Mouse (Mus musculus) thymus, postnatal 14 days (tissue): ENCODE measurements around the gene Brd4.

ENCODE experiments used
- DNase-seq: peaks from one replicate; pipeline ENCODE4 v3.0.0; 2021

Brd4 gene

GRCm38 (mm10) chr17:32284262-32285137 lies at the start of gene Brd4:
Gene Brd4 (minus strand): TSS chr17:32284722.
- DNase-seq: peak; percentile 93

DNA sequence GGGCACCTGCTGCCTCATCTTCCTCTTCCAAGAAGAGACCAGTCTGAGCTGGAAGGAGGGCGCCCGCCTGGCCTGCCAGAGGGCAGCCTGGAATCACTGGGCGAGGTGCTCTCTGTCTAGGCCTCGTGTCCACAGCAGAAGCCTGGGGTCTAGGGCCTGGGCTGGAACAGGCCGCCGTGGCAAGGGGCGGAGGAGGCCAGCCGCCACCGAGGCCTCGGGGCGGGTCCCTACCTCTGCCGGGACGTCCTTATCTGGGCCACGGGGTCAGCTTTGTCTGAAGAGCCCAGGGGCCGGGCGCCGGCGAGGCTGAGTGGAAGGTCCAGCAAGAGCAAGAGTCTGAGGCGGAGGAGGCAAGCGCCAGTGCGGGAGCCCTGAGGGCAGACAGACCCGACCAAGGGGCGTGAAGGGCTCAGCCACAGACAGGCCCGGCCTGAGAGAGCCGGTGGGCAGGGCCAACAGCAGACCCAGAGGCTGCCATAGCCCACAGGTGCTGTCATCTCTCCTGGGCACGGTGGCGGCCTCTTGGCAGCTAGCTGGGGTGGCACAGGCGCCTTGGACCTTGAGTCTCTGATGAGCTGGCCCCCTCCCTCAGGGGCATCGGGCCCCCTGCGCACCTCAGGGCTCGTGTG lies 49.3 kb upstream of the Brd4 start:
- no peak for DNase-seq

GRCm38 (mm10) chr17:32327501-32327900 lies 43.0 kb upstream of the Brd4 start:
- no peak for DNase-seq

DNA sequence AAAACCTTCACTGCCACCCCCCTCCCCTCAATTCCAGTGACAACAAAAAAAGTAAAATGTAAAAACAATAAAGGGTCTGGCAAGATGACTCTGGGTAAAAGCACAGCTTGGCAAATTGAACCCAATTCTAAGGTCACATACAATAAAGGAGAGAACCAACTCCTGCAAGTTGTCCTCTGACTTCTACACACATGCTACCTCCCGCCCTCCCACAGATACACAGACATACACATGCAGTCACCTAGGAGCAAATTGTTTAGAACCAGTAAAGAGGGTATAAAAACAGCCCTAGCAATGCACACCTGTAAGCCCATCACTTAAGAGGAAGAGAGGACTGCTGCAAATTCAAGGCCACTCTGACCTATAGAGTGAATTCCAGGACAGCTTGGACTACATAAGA lies 38.3 kb upstream of the Brd4 start:
- DNase-seq: no peak

DNA sequence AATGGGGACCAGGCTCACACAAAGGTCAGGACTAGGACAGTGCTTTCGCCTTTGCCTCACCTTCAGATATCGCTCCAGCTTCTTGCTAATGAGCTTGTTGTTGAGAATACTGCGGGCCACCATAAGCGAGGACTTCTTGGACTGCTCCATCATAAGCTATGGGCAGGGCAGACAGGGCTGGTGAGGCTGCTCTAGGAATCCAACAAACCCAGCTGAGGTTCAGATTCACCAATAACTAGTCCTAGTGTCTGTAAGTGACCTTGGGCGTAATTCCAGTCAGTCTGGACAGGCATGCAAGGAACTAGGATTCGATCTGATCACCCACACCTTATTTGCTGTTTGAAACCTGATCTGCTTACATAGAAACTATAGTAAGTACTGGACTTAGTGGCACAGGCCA lies 37.3 kb upstream of the Brd4 start:
- DNase-seq: no peak

DNA sequence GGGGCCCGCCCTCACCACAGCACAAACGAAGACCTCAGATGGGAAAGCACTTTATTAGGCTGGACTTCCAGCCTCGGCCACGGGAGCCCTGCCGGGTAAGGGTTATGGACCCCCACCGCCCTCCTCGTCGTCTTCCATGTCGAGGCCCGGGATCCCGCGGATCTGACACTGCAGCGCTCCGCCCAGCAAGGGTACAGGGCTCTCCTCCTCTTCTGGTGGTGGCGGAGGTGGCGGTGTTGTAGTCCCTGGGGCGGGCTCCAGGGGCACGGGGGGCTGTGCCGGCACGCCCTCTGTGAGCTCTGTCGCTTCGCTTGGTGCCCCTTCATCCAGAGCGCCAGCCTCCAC lies 36.8 kb upstream of the Brd4 start:
- peak; percentile 89 for DNase-seq

DNA sequence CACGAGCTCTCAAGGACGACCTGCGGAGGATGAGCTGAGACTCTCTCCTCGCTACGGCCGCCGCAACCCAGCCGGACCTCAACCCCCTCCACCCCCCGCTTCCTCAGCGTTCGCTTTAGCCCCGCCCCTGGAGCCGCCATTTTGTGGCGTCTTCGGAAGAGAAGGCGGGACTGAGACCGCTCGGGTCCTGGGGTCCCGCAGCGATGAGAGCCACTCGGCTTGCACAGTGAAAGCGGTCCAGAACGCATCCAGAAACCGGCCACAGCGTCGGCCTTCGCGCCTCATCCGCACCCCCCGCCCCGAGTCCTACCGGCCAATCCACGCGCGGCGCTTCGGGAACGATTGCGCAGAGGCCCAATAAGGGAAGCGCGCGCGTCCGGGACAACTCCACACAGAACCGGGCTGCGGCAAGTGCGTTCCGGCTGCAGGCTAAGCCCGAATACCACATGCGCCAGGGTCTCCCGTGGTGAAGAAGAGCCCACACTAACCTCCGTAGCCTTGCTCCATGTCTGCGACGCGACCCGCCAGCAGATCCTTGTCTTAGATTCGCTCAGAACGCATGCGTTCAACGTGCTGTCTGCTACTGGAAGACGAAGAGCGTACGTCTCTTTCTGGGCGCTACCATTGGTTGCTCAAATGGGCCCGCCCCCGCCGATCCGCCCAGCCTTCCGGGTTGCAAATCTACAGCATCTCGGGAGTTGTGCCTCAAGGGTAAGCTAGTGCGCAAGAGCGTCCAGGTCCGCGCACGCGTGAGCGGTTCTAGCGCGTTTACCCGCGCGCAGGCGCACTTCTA lies 36.3 kb upstream of the Brd4 start, which contains the start of gene Akap8:
TSS of gene Akap8 (minus strand) at position 642 of the 793 bp plus-strand sequence.
- peak; percentile 98 for DNase-seq

GRCm38 (mm10) chr17:32319950-32320349 lies 35.4 kb upstream of the Brd4 start:
- DNase-seq: no peak

GRCm38 (mm10) chr17:32317708-32318107 lies 33.2 kb upstream of the Brd4 start:
- DNase-seq: no peak

DNA sequence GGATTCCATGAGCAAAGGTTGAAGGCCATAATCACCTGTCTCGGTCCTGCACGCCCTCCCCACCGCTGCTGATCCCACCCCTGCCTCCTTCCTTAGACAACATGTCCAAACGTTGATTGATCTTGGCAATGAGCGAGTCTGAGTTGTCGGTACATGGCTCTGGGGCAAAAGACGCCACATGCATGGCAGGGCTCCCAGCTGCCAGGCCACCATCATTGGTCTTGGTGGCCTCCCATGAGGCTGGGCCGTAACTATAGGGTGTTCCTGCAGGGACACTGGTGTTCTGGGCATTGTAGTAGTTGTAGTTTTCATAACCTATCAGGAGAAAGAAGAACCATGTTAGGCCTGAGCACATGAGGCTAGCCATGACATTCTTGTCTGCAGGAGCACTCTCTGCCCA lies 32.5 kb upstream of the Brd4 start:
- no peak for DNase-seq

DNA sequence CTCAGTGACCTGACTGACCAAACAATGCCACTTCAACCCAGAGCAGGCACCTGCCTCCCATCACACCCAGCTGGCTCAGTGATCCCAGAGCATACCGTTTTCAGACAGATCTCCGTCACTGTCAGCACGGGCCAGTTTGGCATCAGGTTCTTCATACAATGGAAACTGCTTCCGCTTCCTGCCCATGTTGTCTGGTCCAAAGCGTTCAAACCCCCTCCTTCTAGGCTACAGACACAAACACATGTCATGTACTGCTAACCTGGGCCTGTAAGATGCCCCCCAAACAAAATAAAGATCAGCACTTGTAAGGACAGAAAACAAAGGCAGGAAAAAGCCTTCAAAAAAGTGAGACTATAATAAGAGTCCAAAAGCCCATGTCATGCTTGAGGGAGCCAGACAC lies 31.0 kb upstream of the Brd4 start:
- no peak for DNase-seq

GRCm38 (mm10) chr17:32313892-32314291 lies 29.4 kb upstream of the Brd4 start:
- DNase-seq: no peak

DNA sequence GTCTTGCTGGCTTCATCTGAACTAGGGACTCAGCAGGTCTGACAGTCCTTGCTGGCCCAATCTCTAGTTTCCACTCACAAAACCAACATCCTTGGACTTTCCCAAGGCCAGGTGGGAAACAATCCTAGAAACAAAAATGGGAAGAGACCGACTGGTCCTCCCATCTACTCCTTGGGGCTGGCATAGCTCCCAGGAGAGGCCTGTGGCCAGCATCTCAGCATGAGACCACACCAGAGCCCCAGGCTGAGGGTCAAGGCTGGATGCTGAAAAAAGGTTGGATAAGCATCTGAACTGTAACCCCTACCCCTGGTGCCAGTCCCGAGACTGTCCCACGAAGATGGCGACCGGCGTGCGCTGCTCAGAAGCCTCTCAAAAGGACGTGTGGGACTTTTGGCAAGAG lies 28.3 kb upstream of the Brd4 start:
- no peak for DNase-seq

GRCm38 (mm10) chr17:32307963-32308362 lies 23.4 kb upstream of the Brd4 start:
- no peak for DNase-seq

DNA sequence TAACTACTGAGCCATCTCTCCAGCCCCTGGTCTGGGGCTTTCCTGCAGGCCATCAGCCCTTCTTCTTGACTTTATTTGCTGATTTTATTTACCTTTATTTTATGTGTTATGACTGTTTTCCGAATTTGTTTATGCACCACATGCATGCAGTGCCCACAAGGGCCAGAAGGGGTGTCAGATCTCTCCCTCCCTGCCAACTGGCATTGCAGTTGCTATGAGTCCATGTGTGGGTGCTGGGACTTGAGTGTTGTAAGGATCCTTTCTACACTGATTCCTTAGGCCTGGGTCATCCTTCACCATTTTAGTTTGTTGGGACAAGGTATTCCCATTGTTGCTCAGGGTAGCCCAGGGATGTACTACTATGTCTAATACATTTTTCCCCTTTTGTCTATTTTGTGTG lies 13.6 kb upstream of the Brd4 start:
- DNase-seq: no peak

DNA sequence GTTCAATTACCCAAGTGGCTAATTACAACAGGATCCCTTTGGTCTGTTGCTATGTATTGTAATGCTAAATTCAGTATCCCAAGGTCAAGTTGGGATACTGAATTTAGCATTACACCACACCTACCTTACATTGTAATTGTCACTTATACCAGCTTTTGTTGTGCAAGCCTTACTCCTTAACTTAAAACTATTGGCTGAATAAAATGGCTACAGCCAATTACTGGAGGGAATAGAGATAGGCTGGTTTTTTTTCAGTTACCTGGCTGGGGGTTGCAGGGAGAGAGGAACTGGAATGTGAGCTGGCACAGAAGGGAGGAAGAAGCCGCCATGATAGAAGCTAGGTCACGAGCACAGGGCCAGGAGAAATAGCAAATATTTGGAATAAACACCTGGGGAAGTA lies 11.4 kb upstream of the Brd4 start:
- no peak for DNase-seq

DNA sequence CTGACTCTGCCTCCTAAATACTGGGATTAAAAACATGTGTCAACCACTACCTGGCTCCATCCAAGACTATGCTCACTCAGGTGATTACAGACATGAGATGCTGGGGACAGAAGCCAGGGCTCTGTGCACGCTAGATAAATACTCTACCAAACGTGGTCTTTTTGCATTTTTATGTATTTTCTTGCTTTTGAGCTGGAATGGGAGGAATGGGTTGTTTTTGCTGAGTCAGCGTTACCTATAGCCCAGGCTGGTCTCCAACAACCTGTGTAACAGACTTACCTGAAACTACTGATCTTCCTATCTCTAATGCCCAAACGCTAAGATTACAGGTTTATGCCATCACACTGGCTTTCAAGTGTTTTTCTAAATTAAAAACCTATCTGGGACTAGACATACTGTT lies 10.6 kb upstream of the Brd4 start:
- no peak for DNase-seq

DNA sequence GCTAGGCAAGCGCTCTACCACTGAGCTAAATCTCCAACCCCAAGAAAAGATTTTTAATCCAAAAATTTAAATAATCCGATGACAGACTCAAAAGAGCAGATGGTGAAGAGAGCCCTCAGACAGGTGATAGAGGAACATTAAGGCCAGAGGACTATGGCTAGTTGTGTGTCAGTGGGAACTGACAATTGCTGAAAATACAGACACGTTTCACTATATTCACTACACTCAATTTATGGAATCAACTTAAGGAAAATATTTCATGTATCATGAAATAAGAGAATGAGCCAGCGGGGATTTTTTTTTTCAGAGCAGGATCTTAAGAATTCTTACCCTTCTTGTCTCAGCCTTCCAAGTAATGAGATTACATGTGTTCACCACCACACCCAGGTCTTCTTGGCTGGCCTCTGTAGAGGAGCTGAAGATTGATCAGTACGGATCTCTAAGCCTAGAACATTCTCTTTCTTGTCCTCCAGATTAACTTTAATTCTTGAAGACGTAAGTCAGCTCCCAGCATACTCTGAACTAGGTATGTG lies 682 bp upstream of the Brd4 start:
- DNase-seq: no peak

GRCm38 (mm10) chr17:32283771-32284221 lies 726 bp downstream of the Brd4 start:
- DNase-seq: peak; percentile 73

- no peak for DNase-seq
Observed at GRCm38 (mm10) chr17:32283341-32283740, 1.2 kb downstream of the Brd4 start.

GRCm38 (mm10) chr17:32281611-32282310 lies 2.8 kb downstream of the Brd4 start:
- no peak for DNase-seq

- no peak for DNase-seq
Observed at GRCm38 (mm10) chr17:32281126-32281525, 3.4 kb downstream of the Brd4 start.

GRCm38 (mm10) chr17:32280575-32280974 lies 3.9 kb downstream of the Brd4 start:
- no peak for DNase-seq
